Comparison of ENCODE assay signal across 8 mouse cellular contexts in the genomic region with DNA sequence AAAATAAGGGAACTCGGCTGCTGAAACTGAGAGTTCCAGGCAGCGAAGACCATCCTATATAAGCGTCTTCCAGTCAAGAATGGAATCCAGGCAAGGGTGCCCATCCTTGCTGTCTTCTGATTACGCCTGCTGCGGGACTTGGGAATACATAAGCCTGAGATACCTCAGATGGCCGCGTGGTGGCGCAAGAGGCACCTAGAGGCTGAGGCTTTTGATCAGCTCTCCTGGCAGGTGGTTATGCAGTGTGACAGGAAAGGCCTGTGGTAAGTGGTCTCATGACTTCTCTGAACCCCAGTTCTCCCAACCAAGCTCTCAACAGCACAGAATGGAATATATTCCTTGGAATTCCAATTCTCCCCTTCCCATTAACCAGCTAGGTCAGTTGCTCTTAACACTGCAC. TPM values are rescaled to one million over a fixed set of nuclear protein-coding genes. Genes with fewer than 3 reads are reported as not detected.
DNase-seq lines count a peak whose midpoint lies in the region; ATAC-seq and TF ChIP-seq lines count a peak whose summit lies in the region.

No protein-coding gene starts in this region.

- H3K27ac ChIP-seq in lung, embryonic 14.5 days (ENCODE audit: low read depth), result no peak overlapping the region

- no peak overlapping the region for H3K4me2 ChIP-seq in lung, embryonic 14.5 days

- TF ChIP-seq CTCF in lung, embryonic 14.5 days (IDR thresholded peaks at IDR 0.05; ENCODE audit: low read depth), result peak; percentile 86

- H3K4me3 ChIP-seq in lung, embryonic 14.5 days (ENCODE audit: low read depth, low read length), result no peak overlapping the region

- no peaks in the 10 kb centered on the region for H3K36me3 ChIP-seq in lung, embryonic 14.5 days (ENCODE audit: insufficient read depth)

- peaks cover 3% of the 10 kb centered on the region for H3K27me3 ChIP-seq in lung, embryonic 14.5 days (ENCODE audit: insufficient read depth, low read length)

- no peaks in the 10 kb centered on the region for H3K9me3 ChIP-seq in lung, embryonic 14.5 days (ENCODE audit: low read depth, low read length)

- no peaks in the 10 kb centered on the region for H3K4me1 ChIP-seq in lung, embryonic 14.5 days (ENCODE audit: insufficient read depth)

- peak; percentile 54 for DNase-seq in CD4-positive helper T cell, adult 2 months (ENCODE audit: low read depth, low spot score)
- DNase-seq in T-cell, adult 2 months (ENCODE audit: low spot score), result peak; percentile 32
- peak; percentile 76 to 87 for DNase-seq in cerebellum, postnatal 14 days
- peak; percentile 48 to 50 for DNase-seq in frontal cortex, postnatal 36 days (ENCODE audit: low spot score in 2 of 2)
- DNase-seq in kidney, postnatal 36 days, result peak; percentile 62 to 85
- peak; percentile 86 for DNase-seq in lung, embryonic 14.5 days
- DNase-seq in right cerebral cortex, adult 18-20 months, result peak; percentile 41
- DNase-seq in yolk sac, embryonic 10.5 days (ENCODE audit: low spot score), result peak; percentile 72

- no peak overlapping the region for H3K9ac ChIP-seq in lung, embryonic 14.5 days

- WGBS in lung, embryonic 14.5 days, result 9% methylated on average over 8 of the region's 8 CpGs

- ATAC-seq in lung, embryonic 14.5 days (ENCODE audit: insufficient read depth), result no peak

RNA-seq across cellular contexts. Expression of gene L1td1, which starts 4.1 kb away (rescaled TPM):
- 0.16 and 0.31 TPM in 2 replicates for polyA plus RNA-seq in lung, embryonic 14.5 days (2014; fragmentation: Nextera tagmentation; extraction: Ambion mirVana)

Comparison
In these comparisons a context has a peak if more than half of its experiments do, and no peak if none do; other contexts are left out.
1. DNase-seq: peak in every context shown above with its lines; median percentile 86 in lung, embryonic 14.5 days; 82 in cerebellum, postnatal 14 days; 74 in kidney, postnatal 36 days; 72 in yolk sac, embryonic 10.5 days; 54 in CD4-positive helper T cell, adult 2 months; 49 in frontal cortex, postnatal 36 days; 41 in right cerebral cortex, adult 18-20 months; 32 in T-cell, adult 2 months.